ENCODE assay signal across 1 mouse cellular context in the genomic region with DNA sequence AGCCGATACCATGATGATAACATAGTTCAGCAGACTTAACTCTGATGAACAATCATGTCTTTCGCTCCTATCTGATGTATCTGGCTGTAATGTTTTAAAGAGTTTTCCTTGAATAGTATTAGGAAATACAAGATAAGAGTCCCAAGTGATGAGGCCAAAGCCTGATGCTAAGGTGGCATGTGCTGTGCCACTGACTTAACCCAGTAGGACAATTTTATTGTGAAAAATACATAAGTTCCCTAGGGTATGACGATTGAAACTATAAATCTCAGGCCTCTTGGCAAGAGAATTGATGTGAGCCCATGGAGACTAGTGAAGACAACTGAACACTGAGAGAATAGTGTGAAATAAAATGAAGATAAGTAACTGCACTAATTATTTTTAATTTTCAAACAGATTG.
TF ChIP-seq lines count a peak whose summit lies in the region.

No protein-coding gene starts in this region.

TF ChIP-seq in CH12.LX, 34 proteins besides CTCF, POLR2A, EP300 and RAD21 (continued from another document):
- TF ChIP-seq KAT2A (IDR thresholded peaks at IDR 0.05; ENCODE audit: insufficient replicate concordance, low read length) (no peak), MYC (IDR thresholded peaks at IDR 0.05; ENCODE audit: low read depth, low read length) (peak; percentile 65; the same call in 1 of the 2 replicates), NRF1 (IDR thresholded peaks at IDR 0.05; ENCODE audit: low read depth, low read length) (no peak), BHLHE40 (IDR thresholded peaks at IDR 0.05; ENCODE audit: low read depth, low read length) (0 out of 2 replicates have a peak, but pooled peaks have one; percentile 21), MAX (IDR thresholded peaks at IDR 0.05; ENCODE audit: low read length) (peak; percentile 46; the same call in 1 of the 2 replicates), PAX5 (IDR thresholded peaks at IDR 0.05; ENCODE audit: low read length) (no peak), MAZ (IDR thresholded peaks at IDR 0.05; ENCODE audit: low read depth, low read length) (no peak), MXI1 (IDR thresholded peaks at IDR 0.05; ENCODE audit: low read depth, low read length) (no peak; the same call in 1 of the 2 replicates), USF2 (conservative IDR thresholded peaks at IDR 0.05; ENCODE audit: low read depth, low read length) (no peak; the same call in 1 of the 2 replicates), RCOR1 (conservative IDR thresholded peaks at IDR 0.05; ENCODE audit: low read depth, low read length) (peak; percentile 24; the same call in 1 of the 2 replicates), USF1 (IDR thresholded peaks at IDR 0.05; ENCODE audit: low read depth, low read length) (no peak), SIN3A (IDR thresholded peaks at IDR 0.05; ENCODE audit: low read length) (no peak; the same call in 1 of the 2 replicates), ZMIZ1 (IDR thresholded peaks at IDR 0.05; ENCODE audit: low read depth, low read length) (0 out of 2 replicates have a peak, but pooled peaks have one; percentile 32), HCFC1 (IDR thresholded peaks at IDR 0.05; ENCODE audit: low read depth, low read length) (no peak), UBTF (IDR thresholded peaks at IDR 0.05; ENCODE audit: low read depth, low read length) (peak; percentile 29; the same call in 1 of the 2 replicates), ELF1 (IDR thresholded peaks at IDR 0.05; ENCODE audit: low read depth, low read length) (no peak)
TF ChIP-seq in CH12.LX: peak in this region for 9.
